25 mouse cellular contexts compared by ENCODE assay signal in the genomic region with DNA sequence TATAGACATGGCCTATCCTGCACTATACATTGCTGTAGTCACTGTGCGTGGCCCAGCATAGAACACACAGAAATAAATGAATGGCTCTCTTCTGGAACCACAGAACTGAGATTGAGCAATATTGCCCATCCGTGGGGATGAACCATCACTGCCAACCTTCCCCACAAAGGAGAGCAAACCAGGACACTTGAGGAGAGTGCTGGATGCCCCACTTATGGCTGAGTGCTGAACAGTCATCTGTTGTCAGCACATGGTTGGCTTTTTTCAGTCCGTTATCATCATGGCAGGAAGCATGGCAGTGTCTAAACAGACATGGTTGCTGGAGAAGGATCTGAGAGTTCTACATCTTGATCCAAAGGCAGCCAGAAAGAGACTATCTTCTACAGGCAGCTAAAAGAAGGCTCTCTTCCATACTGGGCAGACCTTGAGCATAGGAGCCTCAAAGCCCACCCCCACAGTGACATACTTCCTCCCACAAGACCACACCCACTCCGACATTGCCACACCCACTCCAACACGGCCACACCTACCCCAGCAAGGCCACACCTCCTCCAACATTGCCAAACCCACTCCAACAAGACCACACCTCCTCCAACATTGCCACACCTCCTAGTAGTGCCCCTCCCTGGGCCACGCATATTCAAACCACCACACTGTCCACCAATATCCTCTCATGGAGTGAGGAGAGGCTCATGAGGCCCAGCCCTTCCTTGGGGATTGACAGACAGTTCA.
DNase-seq lines count a peak whose midpoint lies in the region; ATAC-seq and TF ChIP-seq lines count a peak whose summit lies in the region.
"Had no signal": no experiment of that assay in that cellular context is flagged by ENCODE, and none has a peak within 500 bp of the region (broad histone marks: within the 10 kb centered on the region; RNA-seq: fewer than 3 reads in every experiment).

No protein-coding gene starts in this region.

- no peak overlapping the region for H3K27ac ChIP-seq in embryonic facial prominence, embryonic 13.5 days
- H3K27ac ChIP-seq in embryonic facial prominence, embryonic 10.5 days (replicated peaks), result no peak overlapping the region
- no peak overlapping the region for H3K27ac ChIP-seq in heart, adult 2 months
- H3K27ac ChIP-seq: forebrain, embryonic 13.5 days; forebrain, embryonic 15.5 days had no signal

- no peak overlapping the region for H3K9ac ChIP-seq in embryonic facial prominence, embryonic 13.5 days
- H3K9ac ChIP-seq in heart, adult 2 months (ENCODE audit: low read depth, low read length), result no peak overlapping the region
- H3K9ac ChIP-seq: forebrain, embryonic 13.5 days; forebrain, embryonic 15.5 days; forebrain, postnatal 0 days had no signal

- peak; percentile 74 for TF ChIP-seq EP300 in heart, adult 2 months (IDR thresholded peaks at IDR 0.05; ENCODE audit: insufficient read depth, low read depth, low read length)

- TF ChIP-seq CTCF in heart, adult 2 months (IDR thresholded peaks at IDR 0.05), result no peak

- H3K36me3 ChIP-seq in embryonic facial prominence, embryonic 13.5 days, result no peaks in the 10 kb centered on the region
- H3K36me3 ChIP-seq in embryonic facial prominence, embryonic 10.5 days (replicated peaks), result no peaks in the 10 kb centered on the region
- H3K36me3 ChIP-seq in heart, adult 2 months (ENCODE audit: control insufficient read depth, insufficient read depth, low read length), result no peaks in the 10 kb centered on the region
- H3K36me3 ChIP-seq: forebrain, embryonic 15.5 days; G1E had no signal

- H3K79me2 ChIP-seq in heart, adult 2 months (replicated peaks; ENCODE audit: control insufficient read depth, insufficient read depth, low read length), result no peaks in the 10 kb centered on the region

- 0 out of 2 replicates have a peak, but pooled peaks have one; percentile 43 for ATAC-seq in embryonic facial prominence, embryonic 13.5 days (ENCODE audit: insufficient number of reproducible peaks, insufficient read depth, low FRiP score, low TSS enrichment, low read depth)
- ATAC-seq: activated CD4-positive, CD25-positive, alpha-beta regulatory T cell, adult 4 months; CD4-positive, CD25-positive, alpha-beta regulatory T cell, adult 4 months; forebrain, embryonic 13.5 days; forebrain, embryonic 15.5 days; forebrain, postnatal 0 days; Patski had no signal

- intact Hi-C loops in heart, adult 2 months (cut with DNase I), result no loop called here
- intact Hi-C loops in left cerebral cortex, postnatal 4 days (cut with DNase I), result no loop called here

- TF ChIP-seq POLR2A in heart, adult 2 months (IDR thresholded peaks at IDR 0.05; ENCODE audit: insufficient read depth, low read depth, low read length), result no peak

- no peaks in the 10 kb centered on the region for H3K9me3 ChIP-seq in embryonic facial prominence, embryonic 13.5 days
- peaks cover 3% of the 10 kb centered on the region; the same call in 1 of the 2 replicates for H3K9me3 ChIP-seq in embryonic facial prominence, embryonic 10.5 days
- H3K9me3 ChIP-seq: forebrain, embryonic 15.5 days had no signal

- H3K27me3 ChIP-seq in embryonic facial prominence, embryonic 13.5 days, result no peaks in the 10 kb centered on the region
- H3K27me3 ChIP-seq in embryonic facial prominence, embryonic 10.5 days (replicated peaks; ENCODE audit: low read depth, poor library complexity, severe bottlenecking), result no peaks in the 10 kb centered on the region
- no peaks in the 10 kb centered on the region for H3K27me3 ChIP-seq in heart, adult 2 months (ENCODE audit: control insufficient read depth, insufficient read depth, low read length)
- H3K27me3 ChIP-seq: CH12.LX; forebrain, embryonic 13.5 days; forebrain, embryonic 15.5 days had no signal

- no peaks in the 10 kb centered on the region for H3K4me1 ChIP-seq in embryonic facial prominence, embryonic 13.5 days
- no peaks in the 10 kb centered on the region; the same call in 1 of the 2 replicates for H3K4me1 ChIP-seq in embryonic facial prominence, embryonic 10.5 days
- no peaks in the 10 kb centered on the region; the same call in 1 of the 2 replicates for H3K4me1 ChIP-seq in heart, adult 2 months (ENCODE audit: control insufficient read depth, insufficient read depth, low read length)
- H3K4me1 ChIP-seq: forebrain, embryonic 13.5 days; forebrain, embryonic 15.5 days had no signal

- H3K4me3 ChIP-seq in embryonic facial prominence, embryonic 13.5 days, result no peak overlapping the region
- H3K4me3 ChIP-seq in embryonic facial prominence, embryonic 10.5 days, result no peak overlapping the region
- H3K4me3 ChIP-seq in heart, adult 2 months, result no peak overlapping the region
- H3K4me3 ChIP-seq: forebrain, embryonic 13.5 days; forebrain, embryonic 15.5 days had no signal

- H3K4me2 ChIP-seq in embryonic facial prominence, embryonic 13.5 days, result no peak overlapping the region
- H3K4me2 ChIP-seq: forebrain, embryonic 13.5 days; forebrain, embryonic 15.5 days had no signal

- no peak for DNase-seq in embryonic facial prominence, embryonic 10.5 days (ENCODE audit: low spot score)
- DNase-seq in heart, adult 2 months, result no peak
- no peak for DNase-seq in heart, postnatal 4 days
- DNase-seq in ES-CJ7 (ENCODE audit: low read depth, low spot score) (peak; percentile 70), R1 (ENCODE audit: low read depth, low spot score) (peak; percentile 75)
- no peak for DNase-seq in layer of hippocampus, adult 11-12 months (ENCODE audit: low spot score)
- no peak for DNase-seq in left cerebral cortex, postnatal 4 days
- DNase-seq: adrenal gland, adult 8-10 months; adrenal gland, postnatal 14 days; adrenal gland, postnatal 36 days; B cell, adult 2 months; cerebellum, adult 11-12 months; cerebellum, adult 2 months; cerebellum, adult 9-10 months; cerebellum, postnatal 10 days; cerebellum, postnatal 25 days; forebrain, postnatal 0 days had no signal

- 78% methylated on average over 6 of the region's 6 CpGs for WGBS in embryonic facial prominence, embryonic 13.5 days
- WGBS in embryonic facial prominence, embryonic 10.5 days, result 84% methylated on average over 6 of the region's 6 CpGs
- whole genome bisulfite sequencing in heart, adult 2 months, result 60% methylated on average over 6 of the region's 6 CpGs

Comparison
In these comparisons a context has a peak if more than half of its experiments do, and no peak if none do; other contexts are left out.
1. DNase-seq: peak in ES-CJ7 (single experiment) and R1 (single experiment); none in embryonic facial prominence, embryonic 10.5 days (single experiment), heart, adult 2 months (0 of 2), heart, postnatal 4 days (single experiment), layer of hippocampus, adult 11-12 months (single experiment) and left cerebral cortex, postnatal 4 days (single experiment).